Mouse (Mus musculus) c-Kit-negative CD71-positive TER-119-positive erythroid progenitor cells, embryonic 14.5 days (primary cell): Measurements from ENCODE around the gene Nhs.
A peak's percentile ranks its signal among the peaks of the same experiment; 100 is the strongest.

Source experiments
- DNase-seq: peaks from one replicate; pipeline ENCODE4 v3.0.0-alpha.2; 2013; ENCODE audit warnings: low read depth, low spot score

Nhs gene

DNA sequence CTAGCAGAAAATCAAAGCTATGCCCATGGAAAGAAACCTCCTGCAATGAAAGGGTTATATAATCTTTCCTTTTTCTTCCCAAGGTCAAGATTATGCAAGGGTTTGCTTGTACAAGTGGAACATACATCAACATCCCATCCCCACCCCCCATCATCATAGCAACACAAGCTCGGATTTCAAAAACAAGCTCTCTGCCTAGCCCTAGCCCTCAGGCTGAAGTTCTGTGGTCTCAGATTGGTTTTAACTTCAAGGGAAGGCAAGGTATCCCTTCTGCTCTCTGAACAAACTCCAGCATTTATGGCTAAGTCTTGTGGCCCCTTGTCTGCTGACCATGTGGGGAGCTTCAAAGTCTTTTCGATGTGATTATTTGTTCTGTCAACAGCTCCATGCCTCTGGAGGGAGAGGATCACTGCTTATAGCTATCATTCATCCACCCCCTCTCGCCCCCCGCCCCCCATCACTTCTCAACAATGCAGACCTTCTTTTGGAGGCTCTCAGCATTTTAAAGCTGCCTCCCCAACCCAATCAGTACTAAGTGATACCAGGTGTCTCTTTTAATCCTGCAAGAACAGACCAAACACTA lies 216.3 kb downstream of the Nhs start:
- DNase-seq: no peak

DNA sequence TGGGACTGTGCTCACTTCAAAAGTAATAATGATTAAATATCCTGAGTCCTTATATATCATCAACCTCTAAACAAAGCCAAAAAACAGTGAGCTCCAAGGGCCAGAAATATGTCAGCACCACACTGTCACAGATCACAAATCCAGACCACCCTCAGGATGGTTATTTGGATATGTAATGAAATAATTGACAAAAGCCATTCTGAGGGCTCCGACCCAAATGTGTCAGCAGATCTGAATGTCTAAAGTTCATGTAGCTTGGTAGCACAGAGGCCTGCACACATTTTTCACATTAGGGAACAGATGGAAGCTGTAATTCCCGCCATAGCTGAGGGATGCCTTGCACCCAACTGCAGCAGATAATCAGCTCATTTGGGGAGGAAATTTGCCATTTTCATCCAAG lies 218.8 kb downstream of the Nhs start:
- DNase-seq: no peak

DNA sequence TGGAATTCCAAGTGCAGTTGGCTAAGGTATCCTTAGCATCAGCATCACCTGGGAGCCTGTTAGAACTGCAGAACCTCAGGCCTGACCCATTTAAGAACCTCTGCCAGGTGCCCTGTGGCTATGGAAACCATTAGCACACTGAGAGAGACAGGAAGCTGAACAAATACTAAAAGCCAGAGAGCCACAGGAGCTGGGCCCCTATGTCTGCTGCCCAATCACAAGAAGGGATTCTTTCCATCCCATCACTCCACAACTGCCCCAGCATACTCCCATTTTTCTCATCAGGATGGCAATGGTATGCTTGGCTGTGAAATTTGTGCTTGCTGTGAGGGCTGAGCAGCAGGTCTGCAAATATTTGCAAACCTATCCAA lies 232.9 kb downstream of the Nhs start:
- DNase-seq: no peak

DNA sequence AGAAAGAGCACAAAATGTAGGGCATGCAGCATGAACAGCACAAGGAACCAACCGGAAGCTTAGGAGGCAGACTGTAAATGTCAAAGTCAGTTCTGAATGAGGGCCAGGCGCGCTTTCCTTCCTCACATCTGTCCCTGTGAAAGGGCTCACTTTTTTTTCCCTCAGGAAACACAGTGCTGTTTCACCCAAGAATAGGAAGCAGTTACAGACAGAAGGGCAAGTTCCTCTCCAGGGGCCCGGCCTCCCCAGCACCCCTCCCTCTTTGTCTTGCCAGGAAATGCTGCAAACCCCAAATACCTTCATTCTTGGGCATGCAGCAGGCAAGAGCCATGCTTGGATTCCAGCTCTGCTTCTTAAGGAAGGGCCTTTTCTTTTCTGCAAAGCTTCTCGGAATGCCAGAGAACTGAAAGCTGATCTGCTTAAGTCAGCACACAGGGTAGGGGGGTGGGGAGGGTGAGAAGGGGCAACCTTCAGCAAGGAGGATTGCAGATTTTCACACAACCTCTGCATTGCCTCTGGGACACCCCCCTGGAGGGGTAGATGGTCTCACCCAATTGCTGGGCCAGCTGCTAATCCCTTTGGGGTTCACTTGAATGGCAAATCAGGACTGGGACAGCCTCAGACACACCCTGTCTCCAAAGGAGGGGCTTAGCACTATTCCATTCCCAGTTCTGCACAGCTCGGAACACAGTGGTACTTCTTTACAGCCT lies 233.4 kb downstream of the Nhs start:
- no peak for DNase-seq

DNA sequence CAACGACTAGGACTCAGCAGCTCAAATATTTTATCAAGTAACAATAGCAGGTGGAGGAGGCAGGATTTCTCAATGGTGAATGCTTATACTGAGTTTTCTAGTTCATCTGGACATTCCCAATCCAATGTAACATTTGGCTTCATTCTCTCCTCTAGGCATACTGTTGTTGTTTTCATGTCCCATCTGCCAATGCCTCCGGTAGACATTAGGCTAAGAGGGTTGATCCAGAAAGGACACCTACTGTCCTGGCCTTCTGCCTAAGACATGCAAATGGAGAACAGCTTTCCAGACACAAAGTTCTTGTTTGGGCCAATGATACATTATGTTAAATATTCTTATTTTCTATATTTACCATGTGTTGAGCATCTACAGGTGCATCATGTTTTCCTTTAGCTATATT lies 236.9 kb downstream of the Nhs start:
- DNase-seq: no peak

DNA sequence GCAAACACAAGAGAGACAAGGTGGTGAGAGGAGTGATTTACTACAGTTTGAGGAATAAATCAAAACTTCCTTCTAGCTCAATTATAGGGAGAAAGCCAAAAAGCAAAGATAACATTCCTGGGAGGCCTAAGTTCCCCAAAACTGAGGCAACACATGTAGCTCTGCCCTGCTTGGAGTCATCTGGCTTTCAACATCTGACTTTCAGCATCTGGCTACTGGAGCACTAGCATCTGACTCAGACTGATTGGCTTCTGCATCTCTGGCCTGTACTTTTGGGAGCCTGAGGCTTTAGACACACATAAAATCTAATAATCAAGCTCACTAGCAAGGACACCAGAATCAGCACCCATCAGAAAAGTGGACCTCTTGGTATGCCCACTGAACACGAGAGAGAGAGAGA lies 237.9 kb downstream of the Nhs start:
- DNase-seq: no peak

DNA sequence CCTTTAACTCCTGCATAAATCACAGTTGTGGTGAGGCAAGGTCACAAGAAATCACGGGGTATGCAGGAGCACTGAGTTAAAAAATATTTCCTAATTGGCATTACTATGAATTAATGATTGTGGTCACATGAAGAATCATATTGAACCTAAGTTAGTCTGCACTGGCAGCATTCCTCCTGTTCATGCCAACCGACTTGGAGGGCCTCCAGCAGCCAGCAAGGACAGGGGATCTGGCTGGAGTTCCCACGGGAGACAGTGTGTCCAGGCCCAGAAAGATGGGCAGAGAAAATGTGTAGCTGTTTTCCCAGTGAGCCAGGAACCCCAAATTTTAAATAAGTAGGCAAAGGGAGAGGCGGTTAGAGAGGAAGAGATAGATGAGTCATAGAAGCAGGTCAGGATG lies 249.6 kb downstream of the Nhs start:
- no peak for DNase-seq

DNA sequence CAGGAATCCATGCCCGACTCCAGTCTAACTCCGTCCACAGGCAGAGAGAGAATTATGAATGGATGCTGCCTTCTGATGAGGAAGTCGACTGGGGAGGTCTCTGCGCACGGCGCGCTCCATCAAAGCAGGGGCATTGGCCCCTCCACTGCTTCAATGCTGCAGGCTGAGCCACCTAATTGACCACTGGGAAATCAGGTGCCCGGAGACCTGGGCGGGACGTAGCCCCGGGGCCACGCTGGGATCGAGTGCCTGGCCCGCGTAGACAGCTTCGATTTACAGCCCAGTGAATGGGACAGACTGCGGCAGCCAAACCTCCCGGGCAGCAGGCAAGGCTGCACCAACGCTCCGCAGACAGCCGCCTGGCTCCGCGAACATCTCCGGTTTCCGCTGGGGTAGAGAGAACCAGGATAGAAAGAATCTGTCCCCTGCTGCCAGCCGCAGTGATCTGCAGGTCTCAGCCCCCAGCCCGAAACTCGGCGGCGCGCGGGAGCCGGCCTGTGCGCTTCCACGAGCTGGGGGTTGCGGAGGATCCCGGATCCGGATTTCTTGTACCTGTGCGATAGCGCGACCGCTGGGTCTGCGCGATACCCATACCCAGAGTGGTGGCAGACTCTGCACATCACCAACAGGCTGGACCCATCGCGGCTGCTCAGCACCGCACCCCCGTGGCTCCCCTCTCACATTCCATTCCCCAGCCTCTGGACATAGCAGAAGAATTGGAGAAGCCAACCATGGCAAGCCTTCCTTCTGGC lies 250.7 kb downstream of the Nhs start:
- no peak for DNase-seq

DNA sequence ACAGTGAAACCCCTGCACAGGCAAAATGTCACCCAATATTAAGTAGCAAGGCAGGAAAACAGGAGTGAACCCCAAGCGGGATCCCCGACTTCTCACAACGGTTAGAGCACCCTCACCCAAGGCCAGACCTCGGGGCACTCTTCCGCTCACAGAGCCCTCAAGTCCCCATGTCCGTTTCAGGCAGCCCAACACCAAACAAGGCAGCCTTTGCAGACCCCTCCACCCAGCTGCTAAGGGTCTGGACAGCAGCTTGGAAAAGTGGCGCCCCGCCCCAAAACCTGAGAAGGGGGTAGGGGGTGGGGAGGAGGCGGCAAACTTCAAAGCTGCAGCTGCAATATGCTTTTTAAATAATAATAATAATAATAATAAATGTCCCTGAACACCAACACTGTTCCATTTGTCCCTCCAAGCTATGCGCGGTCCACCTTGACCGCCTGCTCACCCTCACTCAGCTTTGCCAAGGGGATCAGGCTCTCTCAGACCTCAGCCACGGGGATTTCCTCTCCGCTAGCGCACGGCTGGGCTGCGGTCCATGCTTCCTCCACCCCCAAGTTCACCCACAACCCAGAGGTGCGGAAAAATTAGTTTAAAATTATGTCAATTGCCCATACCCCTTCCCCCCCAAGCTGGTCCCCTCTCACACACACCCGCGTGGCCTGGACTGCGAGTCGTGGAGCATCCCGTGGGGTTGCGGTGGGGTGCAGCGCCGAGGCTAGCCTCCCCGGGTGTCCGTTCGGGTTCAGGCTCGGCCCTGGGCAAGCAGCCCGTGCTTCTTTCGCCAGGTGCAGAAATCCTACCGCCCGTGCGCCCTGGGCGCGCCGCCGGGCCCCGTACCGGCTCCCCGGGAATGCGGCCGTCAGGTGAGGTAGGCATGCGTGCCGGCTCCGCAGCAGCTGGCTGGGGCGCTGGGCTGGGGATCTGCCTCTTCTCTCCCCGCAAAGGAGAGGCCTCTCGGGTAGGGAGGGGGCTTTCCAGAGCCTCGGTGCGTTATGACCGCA lies 251.6 kb downstream of the Nhs start:
- DNase-seq: no peak

DNA sequence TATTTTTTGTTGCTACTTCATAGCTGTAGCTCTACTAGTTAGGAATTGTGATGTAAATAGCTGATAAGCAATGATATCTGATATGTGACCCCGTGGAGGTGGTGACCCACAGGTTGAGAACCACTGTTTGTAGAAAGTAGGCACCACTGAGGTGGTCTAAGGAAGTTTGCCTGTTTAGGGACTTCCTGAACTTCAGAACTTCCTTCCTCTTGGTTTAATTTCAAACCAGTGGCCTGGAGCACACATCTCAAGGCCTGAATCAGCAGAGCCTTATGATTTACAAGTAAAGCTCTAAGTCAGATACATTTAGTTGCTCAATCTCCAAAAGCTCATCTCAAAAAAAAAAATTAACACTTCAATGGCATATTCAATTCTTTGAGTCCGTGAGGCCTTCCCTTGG lies 265.1 kb downstream of the Nhs start:
- no peak for DNase-seq

DNA sequence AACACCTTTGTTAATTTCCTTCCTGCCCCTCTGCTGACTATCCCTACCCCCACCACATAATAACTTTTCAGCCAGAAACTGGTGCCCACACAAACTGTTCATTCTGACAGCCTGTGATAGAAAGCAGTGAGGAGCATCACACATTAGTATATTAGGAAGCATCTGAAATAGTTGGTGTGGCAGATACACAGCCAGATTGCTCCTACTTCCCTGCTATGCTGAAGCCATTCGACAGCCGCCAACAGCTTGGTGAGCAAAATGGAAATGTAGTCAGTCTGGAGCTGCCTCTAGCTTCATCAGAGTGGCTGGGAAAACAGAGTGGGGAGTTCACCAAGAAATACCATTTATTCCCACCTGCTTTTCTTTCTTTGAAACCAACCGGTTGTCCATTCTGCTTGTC lies 275.9 kb downstream of the Nhs start:
- DNase-seq: no peak

DNA sequence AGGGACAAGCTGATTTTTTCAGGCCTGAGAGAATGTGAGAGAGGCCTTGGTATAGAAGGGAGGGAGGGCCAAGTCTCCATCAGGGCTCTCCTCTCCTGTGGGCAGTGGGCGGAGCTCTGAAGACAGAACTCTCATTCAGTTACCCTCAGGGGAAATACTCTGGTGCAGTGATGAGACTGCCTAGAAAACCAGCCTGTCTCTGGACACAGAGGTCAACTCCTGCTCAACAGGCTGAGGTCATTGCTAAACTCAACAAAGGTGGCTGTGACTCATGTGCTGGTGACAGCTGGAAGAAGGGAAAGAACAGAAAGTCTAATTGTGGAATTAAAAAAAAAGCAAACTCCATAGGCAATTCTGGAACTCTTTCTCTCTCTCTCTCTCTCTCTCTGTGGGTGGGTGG lies 282.4 kb downstream of the Nhs start:
- DNase-seq: no peak

DNA sequence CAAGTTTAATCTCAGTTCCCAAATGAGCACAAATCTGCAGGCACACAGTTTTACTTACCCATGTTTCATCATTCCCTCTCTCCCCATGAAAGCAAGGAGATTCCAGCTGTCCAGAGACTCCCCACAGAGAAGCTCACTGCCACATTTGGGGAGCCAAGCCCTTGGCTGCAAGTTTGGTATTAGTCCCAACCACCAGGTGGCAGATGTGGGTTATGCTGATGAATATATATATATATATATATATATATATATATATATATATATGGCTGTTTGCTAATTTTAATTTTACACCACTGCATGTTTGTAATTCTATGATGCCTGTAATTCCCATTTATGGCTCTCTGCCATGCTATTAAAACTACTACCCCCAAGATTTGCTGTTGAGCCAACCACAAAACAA lies 286.0 kb downstream of the Nhs start:
- no peak for DNase-seq

DNA sequence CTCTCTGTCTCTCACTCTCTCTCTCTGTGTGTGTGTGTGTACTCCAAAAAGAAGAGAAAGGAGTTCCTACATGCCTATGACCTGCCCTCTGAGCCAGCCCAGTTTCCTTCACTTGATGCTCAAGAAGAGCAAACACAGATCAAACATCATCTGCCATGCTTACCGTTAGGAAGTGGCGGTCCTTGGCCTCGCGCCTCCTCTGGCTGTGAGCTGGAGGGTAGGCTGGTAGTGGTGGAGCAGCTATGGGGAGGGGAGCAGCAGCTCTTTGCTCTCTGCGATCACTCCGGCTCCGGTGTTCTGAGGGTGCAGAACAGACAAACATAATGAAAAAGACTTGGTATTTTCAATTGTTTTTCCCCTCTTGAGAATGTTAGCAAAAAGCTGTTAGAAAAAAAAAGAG lies 288.2 kb downstream of the Nhs start:
- DNase-seq: no peak

DNA sequence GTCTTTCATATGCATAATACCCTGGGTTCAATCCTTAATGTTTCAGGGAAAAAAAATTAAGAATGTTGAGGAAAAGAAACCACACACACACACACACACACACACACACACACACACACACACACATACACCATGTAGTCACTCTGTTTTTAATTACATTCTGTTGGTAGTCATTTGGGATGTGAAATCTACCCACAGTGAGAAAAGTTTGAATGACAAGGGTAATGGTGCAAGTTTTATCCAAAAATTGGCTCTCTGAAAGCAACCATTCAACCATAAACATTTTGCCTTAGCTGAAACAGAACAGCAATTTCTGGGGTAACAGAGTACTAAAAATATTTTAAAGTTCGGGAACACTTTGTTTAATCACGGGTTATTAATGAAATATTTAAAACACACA lies 303.9 kb downstream of the Nhs start:
- no peak for DNase-seq

DNA sequence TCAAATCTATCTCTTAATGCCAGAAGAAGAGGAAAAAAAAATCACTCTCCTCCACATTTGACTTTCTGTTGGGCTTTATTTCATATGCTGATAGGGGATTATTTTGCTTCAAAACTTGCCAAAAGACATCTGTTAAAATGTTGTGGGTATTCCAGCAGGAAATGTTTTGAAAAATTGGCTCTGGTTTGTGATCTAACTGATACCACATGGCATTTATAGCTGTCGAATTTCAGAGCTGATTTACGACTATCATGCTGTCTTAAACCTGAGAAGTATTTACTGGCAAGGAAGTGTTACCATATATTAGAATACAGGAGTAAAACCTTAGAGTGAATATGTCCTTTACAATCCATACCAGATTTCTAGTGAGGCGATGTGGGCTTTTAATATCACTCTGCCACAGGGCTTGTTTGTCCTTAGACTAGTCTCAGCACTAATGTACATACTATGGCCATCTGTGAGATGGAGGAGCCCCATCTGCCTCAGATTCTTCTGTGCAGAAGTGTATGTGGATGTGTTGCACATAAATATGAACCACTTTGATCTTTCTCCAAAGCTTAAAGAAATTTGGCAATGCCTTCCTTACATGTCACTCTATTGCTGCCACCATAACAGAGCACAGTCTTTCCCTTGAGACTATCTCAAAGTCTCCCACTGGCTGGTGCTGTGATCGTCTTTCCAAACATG lies 305.8 kb downstream of the Nhs start:
- DNase-seq: no peak

DNA sequence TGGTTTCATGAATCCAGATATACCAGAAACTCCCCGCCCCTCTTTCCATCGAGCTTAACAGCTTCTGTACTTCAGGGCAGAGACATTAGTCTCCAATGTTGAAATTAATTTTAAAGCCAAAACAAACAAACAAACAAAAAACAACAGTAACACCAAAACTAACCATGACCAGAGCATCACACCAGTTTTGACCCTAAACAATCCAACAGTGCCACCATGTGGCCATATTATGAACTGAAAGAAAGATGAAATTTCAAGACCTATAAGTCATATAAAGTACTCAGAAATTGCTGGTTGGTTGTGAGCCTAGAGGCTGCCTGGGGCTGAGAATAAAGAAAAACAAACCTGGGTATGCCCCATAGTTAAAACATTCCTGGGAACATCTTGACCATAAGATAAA lies 333.3 kb downstream of the Nhs start:
- peak; percentile 4 for DNase-seq

DNA sequence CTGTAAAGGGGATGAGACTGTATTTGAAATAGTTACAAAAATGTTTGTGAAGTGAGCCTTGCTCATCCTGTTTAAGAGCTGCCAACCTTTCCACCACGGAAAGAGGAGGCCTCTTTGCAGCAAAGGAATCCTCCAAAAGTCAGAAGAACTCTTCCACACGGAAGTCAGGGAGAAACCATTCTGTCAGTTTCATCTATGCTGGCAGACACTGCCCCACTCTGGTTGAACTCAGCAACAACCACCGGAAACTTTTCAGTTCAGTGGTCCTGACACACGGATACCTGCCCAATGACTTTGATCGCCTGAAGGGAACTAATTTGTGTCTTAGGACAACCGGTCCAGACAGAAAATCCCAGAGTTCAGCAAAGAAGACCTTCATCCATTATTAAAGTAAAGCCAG lies 369.3 kb downstream of the Nhs start:
- DNase-seq: no peak
